Mouse (Mus musculus) liver, embryonic 15.5 days (tissue): ENCODE data around the gene Kank2. TPM values are rescaled to one million over a fixed set of nuclear protein-coding genes. Genes with fewer than 3 reads are reported as not detected.
A peak's percentile ranks its signal among the peaks of the same experiment; 100 is the strongest.

Source experiments
- ATAC-seq: fragments of 200-750 bp; cut with Nextera tagmentation; 2 replicates; pipeline ENCODE4 v1.8.0; 2017; ENCODE audit warnings: moderate number of reproducible peaks, mild to moderate bottlenecking, moderate library complexity; ENCODE audit not compliant: insufficient read depth
- H3K27ac ChIP-seq: fragments of 300-500 bp; sonication (generic); replicated peaks from 2 replicates; pipeline ENCODE4 v1.5.1; 2015; ENCODE audit warnings: mild to moderate bottlenecking, inconsistent platforms
- H3K27me3 ChIP-seq: fragments of 300-500 bp; sonication (generic); 2 replicates; pipeline ENCODE4 v1.6.1; 2015; ENCODE audit warnings: mild to moderate bottlenecking, inconsistent platforms
- H3K36me3 ChIP-seq: fragments of 300-500 bp; sonication (generic); replicated peaks from 2 replicates; pipeline ENCODE4 v1.6.1; 2015; ENCODE audit warnings: moderate library complexity, mild to moderate bottlenecking, inconsistent platforms
- H3K4me1 ChIP-seq: fragments of 300-500 bp; sonication (generic); replicated peaks from 2 replicates; pipeline ENCODE4 v1.6.1; 2015; ENCODE audit warnings: inconsistent platforms
- H3K4me2 ChIP-seq: fragments of 300-500 bp; sonication (generic); 2 replicates; pipeline ENCODE4 v1.6.1; 2015; ENCODE audit warnings: moderate library complexity, mild to moderate bottlenecking, inconsistent platforms
- H3K4me3 ChIP-seq: fragments of 300-500 bp; sonication (generic); replicated peaks from 2 replicates; pipeline ENCODE4 v1.5.1; 2015; ENCODE audit warnings: mild to moderate bottlenecking, inconsistent platforms
- H3K9ac ChIP-seq: fragments of 300-500 bp; sonication (generic); 2 replicates; pipeline ENCODE4 v1.6.1; 2015; ENCODE audit warnings: moderate library complexity, mild to moderate bottlenecking, inconsistent platforms
- H3K9me3 ChIP-seq: fragments of 300-500 bp; sonication (generic); replicated peaks from 2 replicates; pipeline ENCODE4 v1.6.1; 2016; ENCODE audit warnings: inconsistent platforms
- WGBS: fragments of 180-500 bp; shearing (Covaris S2); methylation state at CpG from one replicate; pipeline ENCODE4 v1.1.7; 2015; ENCODE audit warnings: mixed read lengths; ENCODE audit not compliant: insufficient replicate concordance; 5-methylcytosine and 5-hydroxymethylcytosine counted together
- polyA plus RNA-seq: library from polyadenylated mRNA; unstranded; fragments of >200 nt; fragmentation: Nextera tagmentation; extraction: Ambion mirVana; gene quantifications from 2 replicates; pipeline ENCODE4 v1.2.1, GENCODE M21; 2015

Kank2 gene
- polyA plus RNA-seq, 1 experiment from 2014 or later: 4.8 TPM

DNA sequence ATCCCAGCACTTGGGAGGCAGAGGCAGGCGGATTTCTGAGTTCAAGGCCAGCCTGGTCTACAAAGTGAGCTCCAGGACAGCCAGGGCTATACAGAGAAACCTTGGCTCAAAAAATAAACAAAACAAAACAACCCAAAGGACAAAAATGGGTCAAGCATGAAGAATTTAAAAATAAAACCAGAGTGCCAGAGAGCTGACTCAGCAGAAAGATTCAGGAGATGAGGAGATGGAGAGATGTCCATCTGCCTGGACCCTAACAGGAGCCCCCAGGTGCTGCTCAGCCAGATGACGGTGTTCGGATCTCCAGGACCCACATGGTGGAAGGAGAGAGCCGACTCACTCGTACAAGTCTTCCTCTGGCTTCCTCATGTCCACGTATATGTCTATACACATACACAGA lies 20.0 kb upstream of the Kank2 start:
- H3K9ac ChIP-seq: no peak overlapping the region
- H3K9me3 ChIP-seq: no peaks in the 10 kb centered on the region
- no peak overlapping the region for H3K4me2 ChIP-seq
- H3K27me3 ChIP-seq: no peaks in the 10 kb centered on the region
- WGBS: 58% methylated on average over 6 of the region's 6 CpGs
- no peak overlapping the region for H3K27ac ChIP-seq
- no peak overlapping the region for H3K4me3 ChIP-seq
- H3K36me3 ChIP-seq: peaks cover 8% of the 10 kb centered on the region; the same call in 1 of the 2 replicates
- peaks cover 20% of the 10 kb centered on the region; the same call in 1 of the 2 replicates for H3K4me1 ChIP-seq
- no peak for ATAC-seq

DNA sequence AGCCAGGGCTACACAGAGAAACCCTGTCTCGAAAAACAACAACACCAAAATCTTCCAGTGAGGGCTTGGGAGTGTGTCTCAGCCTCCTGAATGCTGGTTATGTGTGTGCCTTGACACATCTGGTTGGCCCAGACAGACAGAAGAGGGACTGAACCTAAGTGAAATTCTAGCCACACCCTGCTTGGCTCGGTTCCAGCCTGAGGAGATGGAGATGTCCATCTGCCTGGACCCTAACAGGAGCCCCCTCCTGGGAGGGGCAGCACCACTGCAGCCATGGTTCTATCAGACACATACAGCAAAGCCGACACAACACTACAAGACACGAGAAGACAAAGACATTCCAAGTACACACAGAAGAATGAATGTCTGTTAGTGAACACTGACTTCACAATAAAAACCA lies 19.6 kb upstream of the Kank2 start:
- WGBS: 53% methylated on average over 4 of the region's 4 CpGs
- ATAC-seq: no peak
- H3K4me2 ChIP-seq: no peak overlapping the region

DNA sequence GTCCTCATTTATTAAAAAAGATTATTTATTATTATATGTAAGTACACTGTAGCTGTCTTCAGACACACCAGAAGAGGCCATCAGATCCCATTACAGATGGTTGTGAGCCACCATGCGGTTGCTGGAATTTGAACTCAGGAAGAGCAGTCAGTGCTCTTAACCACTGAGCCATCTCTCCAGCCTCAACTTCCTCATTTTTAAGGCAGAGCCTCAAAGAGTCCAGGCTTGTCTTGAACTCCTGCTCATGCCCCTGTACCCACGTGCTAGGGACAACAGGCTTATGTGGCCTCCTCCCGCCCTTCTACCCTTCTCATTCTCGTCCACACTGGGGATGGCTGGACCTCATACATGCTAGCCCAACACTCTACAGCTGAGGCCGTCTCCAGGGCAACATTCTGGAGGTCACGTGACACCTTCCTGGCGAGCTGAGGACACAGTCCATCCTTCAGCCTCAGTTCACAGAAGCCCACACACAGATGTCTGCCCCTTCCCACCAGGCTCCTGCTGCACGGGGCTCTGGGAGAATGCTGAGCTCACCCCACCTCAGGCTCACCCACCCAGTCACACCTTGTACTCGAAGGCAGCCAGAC lies 18.3 kb upstream of the Kank2 start:
- H3K36me3 ChIP-seq: peaks cover 8% of the 10 kb centered on the region; the same call in 1 of the 2 replicates
- 33% methylated on average over 9 of the region's 9 CpGs for WGBS
- H3K4me2 ChIP-seq: no peak overlapping the region
- H3K4me1 ChIP-seq: peaks cover 16% of the 10 kb centered on the region; the same call in 1 of the 2 replicates
- H3K9me3 ChIP-seq: no peaks in the 10 kb centered on the region
- H3K4me3 ChIP-seq: no peak overlapping the region
- no peak overlapping the region for H3K27ac ChIP-seq
- ATAC-seq: peak; percentile 19; the same call in 1 of the 2 replicates
- no peaks in the 10 kb centered on the region for H3K27me3 ChIP-seq
- no peak overlapping the region for H3K9ac ChIP-seq

More for the DNA sequence above, 19.6 kb upstream of the Kank2 start:
- Histone ChIP-seq H3K4me3 (no peak overlapping the region), H3K36me3 (peaks cover 8% of the 10 kb centered on the region; the same call in 1 of the 2 replicates), H3K27ac (no peak overlapping the region), H3K27me3 (no peaks in the 10 kb centered on the region), H3K9ac (no peak overlapping the region), H3K9me3 (no peaks in the 10 kb centered on the region), H3K4me1 (peaks cover 20% of the 10 kb centered on the region; the same call in 1 of the 2 replicates)

DNA sequence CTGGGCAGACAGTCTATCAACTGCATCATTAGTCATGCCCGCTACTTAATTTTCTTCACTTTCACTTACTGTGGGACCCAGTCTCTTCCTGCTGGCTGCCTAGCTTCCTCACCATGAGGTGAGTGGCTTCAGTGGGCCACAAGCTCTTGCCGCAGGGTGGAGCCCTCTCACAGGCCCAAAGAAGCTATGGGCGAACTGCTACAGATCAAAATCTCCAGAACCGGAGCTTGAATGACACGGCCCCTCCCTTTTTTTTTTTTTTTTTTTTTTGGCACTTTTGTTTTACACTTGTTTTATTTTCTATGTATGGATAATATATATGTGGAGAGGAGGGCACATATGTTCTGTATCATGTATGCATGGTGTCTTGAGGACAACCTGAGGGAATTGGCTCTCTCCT lies 12.6 kb upstream of the Kank2 start:
- no peak overlapping the region for H3K9ac ChIP-seq
- H3K9me3 ChIP-seq: no peaks in the 10 kb centered on the region
- H3K4me2 ChIP-seq: no peak overlapping the region
- peaks cover 16% of the 10 kb centered on the region; the same call in 1 of the 2 replicates for H3K4me1 ChIP-seq
- H3K4me3 ChIP-seq: no peak overlapping the region
- no peak overlapping the region for H3K27ac ChIP-seq
- 35% methylated on average over 5 of the region's 5 CpGs for WGBS
- no peak for ATAC-seq
- H3K36me3 ChIP-seq: peaks cover 6% of the 10 kb centered on the region; the same call in 1 of the 2 replicates
- H3K27me3 ChIP-seq: no peaks in the 10 kb centered on the region

DNA sequence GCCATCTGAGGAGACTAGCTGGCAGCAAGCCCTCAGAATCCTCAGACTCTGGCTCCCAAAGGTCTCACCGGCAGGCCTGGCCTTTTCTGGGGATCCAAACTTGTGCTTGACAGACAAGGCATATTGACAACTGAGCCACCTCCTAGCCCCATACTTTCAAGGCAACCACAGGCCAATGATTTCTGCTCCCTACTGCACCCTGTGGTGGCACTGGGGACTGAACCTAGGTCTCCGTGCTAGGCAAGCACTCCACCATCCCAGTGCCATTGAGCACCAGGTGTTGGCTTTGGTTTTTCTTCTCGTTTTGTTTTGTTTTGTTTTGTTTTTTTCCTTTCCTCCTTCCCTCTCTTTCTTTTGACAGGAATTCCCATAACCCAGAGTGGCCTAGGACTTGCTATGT lies 10.0 kb upstream of the Kank2 start:
- Histone ChIP-seq H3K9me3 (no peaks in the 10 kb centered on the region), H3K4me2 (no peak overlapping the region), H3K9ac (no peak overlapping the region), H3K27me3 (no peaks in the 10 kb centered on the region), H3K4me1 (peaks cover 35% of the 10 kb centered on the region), H3K36me3 (no peaks in the 10 kb centered on the region), H3K27ac (no peak overlapping the region), H3K4me3 (no peak overlapping the region)
- ATAC-seq: no peak
- WGBS: 45% methylated on average over 3 of the region's 3 CpGs

DNA sequence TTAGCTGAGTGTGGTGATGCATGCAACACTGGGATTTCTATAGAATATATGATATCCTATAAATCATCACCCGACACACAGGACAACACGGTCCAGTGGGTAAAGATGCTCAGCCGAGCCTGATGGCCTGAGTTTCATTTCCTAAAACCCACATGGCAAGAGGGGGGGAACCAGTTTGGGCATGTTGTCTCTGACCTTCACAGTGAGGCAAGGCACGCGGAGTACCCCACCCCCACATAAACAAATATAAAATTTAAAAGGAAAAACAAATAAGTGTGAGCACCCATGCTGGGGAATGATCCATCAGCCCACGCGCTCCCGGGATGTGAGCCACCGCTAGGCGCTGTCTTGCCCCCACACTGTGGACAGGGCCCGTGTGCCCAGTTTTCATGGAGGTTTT lies 8.4 kb upstream of the Kank2 start:
- H3K4me1 ChIP-seq: peaks cover 35% of the 10 kb centered on the region
- no peaks in the 10 kb centered on the region for H3K27me3 ChIP-seq
- no peak for ATAC-seq
- H3K4me3 ChIP-seq: no peak overlapping the region
- H3K36me3 ChIP-seq: no peaks in the 10 kb centered on the region
- 70% methylated on average over 11 of the region's 11 CpGs for WGBS
- no peak overlapping the region for H3K4me2 ChIP-seq
- peak overlapping the region; percentile 51; the same call in 1 of the 2 replicates for H3K27ac ChIP-seq
- H3K9ac ChIP-seq: no peak overlapping the region
- no peaks in the 10 kb centered on the region for H3K9me3 ChIP-seq

DNA sequence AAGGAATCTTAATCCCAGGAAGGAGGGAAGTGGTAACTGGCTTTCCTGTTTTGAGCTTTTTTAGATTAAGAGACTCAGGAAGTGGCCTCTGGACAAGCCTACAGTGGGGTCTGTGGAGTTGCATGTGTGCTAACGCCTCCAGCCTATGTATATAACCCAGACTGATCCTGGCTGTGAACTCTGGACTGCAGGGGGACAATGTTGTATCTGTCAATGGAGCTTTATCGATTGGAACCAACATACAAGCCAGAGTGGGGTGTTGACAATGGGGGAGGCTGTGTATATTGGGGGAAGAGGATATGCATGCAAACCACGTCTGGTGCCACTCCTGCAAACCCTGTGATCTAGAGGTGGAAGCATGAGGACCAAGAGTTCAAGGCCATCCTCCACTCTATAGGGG lies 7.8 kb upstream of the Kank2 start:
- Histone ChIP-seq H3K4me3 (no peak overlapping the region), H3K36me3 (no peaks in the 10 kb centered on the region), H3K4me2 (no peak overlapping the region; the same call in 1 of the 2 replicates), H3K4me1 (peaks cover 35% of the 10 kb centered on the region), H3K9me3 (no peaks in the 10 kb centered on the region), H3K27me3 (no peaks in the 10 kb centered on the region), H3K9ac (no peak overlapping the region), H3K27ac (peak overlapping the region; percentile 79)
- ATAC-seq: peak; percentile 81
- WGBS: 22% methylated on average over 3 of the region's 3 CpGs

DNA sequence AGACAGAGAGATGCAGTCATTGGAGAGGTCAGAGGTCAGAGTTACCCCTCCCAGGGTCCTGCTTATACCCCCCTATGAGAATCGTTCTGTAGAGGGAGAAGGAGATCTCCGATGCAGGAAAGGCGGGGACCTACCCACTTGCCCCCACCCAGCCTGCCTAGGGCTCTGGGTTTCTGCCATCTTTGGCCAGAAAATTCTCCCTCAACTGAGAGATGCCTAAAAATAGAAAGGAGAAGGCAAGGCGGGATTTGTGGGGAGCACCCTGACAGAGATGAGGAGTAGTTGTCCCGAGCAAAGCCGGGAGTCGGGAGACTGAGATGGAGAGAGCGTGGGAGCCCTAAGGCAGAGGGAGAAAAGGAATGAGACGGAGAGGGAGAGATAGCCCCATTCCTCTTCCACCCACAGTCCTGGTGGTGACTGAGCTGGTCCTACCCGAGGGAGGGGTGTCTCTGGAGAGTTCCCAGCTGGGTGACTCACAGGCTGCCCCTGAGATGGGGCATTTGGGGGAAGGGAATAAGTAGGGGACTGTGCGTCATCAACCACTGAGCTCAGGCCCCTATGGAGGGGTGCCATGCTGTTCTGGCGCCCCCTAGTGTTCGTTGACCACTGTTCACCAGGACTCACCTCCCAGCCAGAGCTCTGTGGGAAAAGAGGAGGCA lies 5.6 kb upstream of the Kank2 start:
- Histone ChIP-seq H3K9me3 (no peaks in the 10 kb centered on the region), H3K4me3 (no peak overlapping the region), H3K27ac (no peak overlapping the region), H3K4me2 (no peak overlapping the region), H3K9ac (no peak overlapping the region), H3K27me3 (peaks cover under 1% of the 10 kb centered on the region; the same call in 1 of the 2 replicates), H3K36me3 (no peaks in the 10 kb centered on the region), H3K4me1 (peaks cover 44% of the 10 kb centered on the region)
- ATAC-seq: no peak
- 36% methylated on average over 13 of the region's 13 CpGs for WGBS

DNA sequence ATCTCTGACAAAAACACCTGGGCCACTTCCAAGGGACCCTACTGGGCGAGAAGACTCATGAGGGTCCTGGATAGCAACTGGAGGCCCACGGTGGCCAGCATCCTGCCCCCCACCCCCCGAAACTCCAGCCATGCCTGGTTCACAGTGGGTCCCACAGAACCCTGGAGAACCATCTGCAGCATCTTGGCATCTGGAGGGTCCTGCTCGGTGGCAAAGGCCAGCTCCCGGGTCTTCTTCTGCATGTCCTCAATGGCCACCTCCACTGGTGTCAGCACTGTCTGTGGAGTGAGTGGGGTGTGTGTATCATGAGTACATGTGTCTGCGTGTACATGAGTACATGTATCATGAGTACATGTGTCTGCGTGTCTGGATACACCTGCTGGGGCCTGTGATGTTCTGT lies 3.0 kb upstream of the Kank2 start:
- Histone ChIP-seq H3K4me2 (no peak overlapping the region), H3K4me1 (peaks cover 59% of the 10 kb centered on the region), H3K9me3 (no peaks in the 10 kb centered on the region), H3K27me3 (peaks cover 25% of the 10 kb centered on the region), H3K27ac (no peak overlapping the region), H3K36me3 (no peaks in the 10 kb centered on the region), H3K9ac (no peak overlapping the region), H3K4me3 (no peak overlapping the region)
- WGBS: 66% methylated on average over 7 of the region's 7 CpGs
- ATAC-seq: no peak

DNA sequence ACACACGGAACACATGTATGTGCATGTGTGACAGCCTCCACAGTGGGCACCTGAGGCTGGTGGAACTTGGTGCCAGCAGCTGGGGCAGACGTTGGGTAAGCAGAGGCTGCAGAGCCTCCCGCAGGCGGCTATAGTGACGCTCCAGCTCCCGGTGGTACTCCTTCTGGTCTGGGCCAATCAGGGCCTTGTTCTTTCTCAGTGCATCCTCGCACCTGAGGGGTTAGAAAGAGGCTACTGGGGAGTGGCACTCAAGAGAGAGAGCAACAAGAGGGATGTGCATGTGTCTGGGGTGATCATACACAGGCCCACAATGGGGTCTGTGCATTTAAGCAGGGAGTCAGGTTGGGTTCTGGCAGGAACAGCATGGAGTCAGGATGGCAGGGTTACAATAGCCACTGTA lies 2.6 kb upstream of the Kank2 start:
- Histone ChIP-seq H3K36me3 (no peaks in the 10 kb centered on the region), H3K4me3 (no peak overlapping the region), H3K9ac (no peak overlapping the region), H3K27me3 (peaks cover 25% of the 10 kb centered on the region), H3K27ac (no peak overlapping the region), H3K4me2 (no peak overlapping the region), H3K4me1 (peaks cover 59% of the 10 kb centered on the region), H3K9me3 (no peaks in the 10 kb centered on the region)
- ATAC-seq: no peak
- WGBS: 66% methylated on average over 7 of the region's 7 CpGs

DNA sequence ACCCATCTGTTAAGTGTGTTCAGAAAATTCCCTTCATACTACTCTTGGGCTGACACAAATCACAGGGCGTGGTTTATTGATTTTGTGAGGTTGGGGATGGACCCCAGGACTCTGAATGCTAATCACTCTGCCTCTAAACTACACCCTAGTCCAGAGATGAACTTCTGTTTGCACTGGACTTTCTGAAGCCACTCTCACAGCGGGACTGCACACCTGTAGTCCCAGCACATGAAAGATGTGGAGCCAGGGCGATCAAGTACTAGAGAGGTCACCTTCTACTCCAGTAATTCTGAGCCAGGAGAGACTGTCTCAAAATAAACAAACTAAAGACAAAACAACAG lies 436 bp upstream of the Kank2 start:
- Histone ChIP-seq H3K9ac (no peak overlapping the region), H3K27ac (peak overlapping the region; percentile 62)
- peak; percentile 40 for ATAC-seq

More for the DNA sequence above, 436 bp upstream of the Kank2 start:
- Histone ChIP-seq H3K36me3 (peaks cover 15% of the 10 kb centered on the region), H3K4me3 (peak overlapping the region; percentile 69), H3K9me3 (no peaks in the 10 kb centered on the region), H3K4me1 (peaks cover 43% of the 10 kb centered on the region), H3K27me3 (peaks cover 25% of the 10 kb centered on the region), H3K4me2 (peak overlapping the region; percentile 86)
- WGBS: 52% methylated on average over 3 of the region's 3 CpGs
